In the genomic region with DNA sequence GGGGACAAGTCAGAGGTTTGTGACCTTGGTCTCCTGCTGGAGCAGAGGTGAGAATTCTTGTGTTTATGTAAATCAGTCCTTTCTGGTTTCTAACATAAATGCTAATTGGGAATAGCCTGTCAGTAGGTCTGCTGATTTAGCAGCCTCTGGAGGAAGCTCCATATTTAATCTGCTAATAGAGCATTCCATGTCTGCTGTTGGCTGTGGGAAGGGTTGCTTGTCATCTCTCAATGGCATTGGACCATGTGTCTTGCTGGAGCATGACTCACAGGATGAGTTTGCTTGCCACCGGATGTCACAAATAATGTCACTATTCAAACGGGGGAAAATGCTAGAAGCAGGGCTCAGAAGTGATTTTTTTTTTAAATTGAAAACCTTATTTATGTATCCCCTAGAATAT, we compare ENCODE assay signal across 26 mouse cellular contexts.
DNase-seq lines count a peak whose midpoint lies in the region; ATAC-seq and TF ChIP-seq lines count a peak whose summit lies in the region.
"Had no signal": no experiment of that assay in that cellular context is flagged by ENCODE, and none has a peak within 500 bp of the region (broad histone marks: within the 10 kb centered on the region; RNA-seq: fewer than 3 reads in every experiment).

No protein-coding gene starts in this region.

- H3K4me2 ChIP-seq in midbrain, postnatal 0 days (ENCODE audit: low read depth, low read length, poor library complexity, severe bottlenecking): no peak overlapping the region
- H3K4me2 ChIP-seq in midbrain, embryonic 11.5 days: no peak overlapping the region
- H3K4me2 ChIP-seq: embryonic facial prominence, embryonic 15.5 days; forebrain, embryonic 12.5 days; heart, embryonic 15.5 days; limb, embryonic 13.5 days; liver, embryonic 11.5 days; midbrain, embryonic 13.5 days had no signal

- TF ChIP-seq POLR2A in thymus, adult 2 months (IDR thresholded peaks at IDR 0.05; ENCODE audit: control insufficient read depth, extremely low read depth, insufficient read depth, low read length, poor library complexity): no peak

- TF ChIP-seq CTCF in midbrain, postnatal 0 days (IDR thresholded peaks at IDR 0.05): no peak
- TF ChIP-seq CTCF in thymus, adult 2 months (IDR thresholded peaks at IDR 0.05; ENCODE audit: borderline replicate concordance, control insufficient read depth, extremely low read depth, insufficient read depth, low read length, poor library complexity): no peak

- peak; percentile 55 for DNase-seq in adrenal gland, adult 2 months
- DNase-seq in adrenal gland, postnatal 25 days: no peak
- peak; percentile 22 for DNase-seq in kidney, adult 9 months
- no peak for DNase-seq in kidney, adult 18-20 months
- DNase-seq in midbrain, postnatal 0 days (ENCODE audit: low spot score): peak; percentile 26
- DNase-seq in midbrain, embryonic 11.5 days (ENCODE audit: low spot score, missing footprints): no peak
- no peak for DNase-seq in lung, postnatal 14 days
- no peak for DNase-seq in thymus, adult 2 months
- DNase-seq: cerebellum, adult 2 months; cerebellum, postnatal 14 days; gastrocnemius, postnatal 25 days; heart, adult 11 months; lung, postnatal 4 days; retina, postnatal 1 day; right cerebral cortex, postnatal 14 days had no signal

- 46% methylated on average over 2 of the region's 2 CpGs for WGBS in midbrain, postnatal 0 days
- 76% methylated on average over 2 of the region's 2 CpGs for WGBS in midbrain, embryonic 11.5 days
- whole genome bisulfite sequencing in thymus, adult 2 months: 53% methylated on average over 2 of the region's 2 CpGs

- no peak overlapping the region for H3K9ac ChIP-seq in midbrain, postnatal 0 days (replicated peaks; ENCODE audit: low read length, poor library complexity, severe bottlenecking)
- no peak overlapping the region for H3K9ac ChIP-seq in midbrain, embryonic 11.5 days (ENCODE audit: low read length)
- H3K9ac ChIP-seq: embryonic facial prominence, embryonic 15.5 days; forebrain, embryonic 12.5 days; heart, embryonic 15.5 days; limb, embryonic 13.5 days; midbrain, embryonic 13.5 days had no signal

- no peaks in the 10 kb centered on the region for H3K4me1 ChIP-seq in midbrain, postnatal 0 days (ENCODE audit: insufficient read depth, low read length)
- H3K4me1 ChIP-seq in midbrain, embryonic 11.5 days (ENCODE audit: control insufficient read depth, insufficient read depth, low read length): no peaks in the 10 kb centered on the region
- no peaks in the 10 kb centered on the region for H3K4me1 ChIP-seq in thymus, adult 2 months (replicated peaks; ENCODE audit: control insufficient read depth, insufficient read depth, low read length)
- H3K4me1 ChIP-seq: embryonic facial prominence, embryonic 15.5 days; forebrain, embryonic 12.5 days; heart, embryonic 10.5 days; heart, embryonic 15.5 days had no signal

- ATAC-seq in midbrain, postnatal 0 days (ENCODE audit: low FRiP score): no peak
- ATAC-seq in midbrain, embryonic 11.5 days (ENCODE audit: low FRiP score): no peak
- ATAC-seq: intestine, embryonic 16.5 days; midbrain, embryonic 13.5 days had no signal

- H3K27me3 ChIP-seq in midbrain, postnatal 0 days (ENCODE audit: insufficient read depth, low read length): no peaks in the 10 kb centered on the region
- H3K27me3 ChIP-seq in midbrain, embryonic 11.5 days (ENCODE audit: control insufficient read depth, insufficient read depth, low read length): no peaks in the 10 kb centered on the region
- no peaks in the 10 kb centered on the region for H3K27me3 ChIP-seq in thymus, adult 2 months (ENCODE audit: control insufficient read depth, insufficient read depth, low read length)
- H3K27me3 ChIP-seq: embryonic facial prominence, embryonic 15.5 days; forebrain, embryonic 12.5 days; heart, embryonic 15.5 days; limb, embryonic 13.5 days; midbrain, embryonic 13.5 days had no signal

- H3K9me3 ChIP-seq in midbrain, postnatal 0 days (ENCODE audit: low read length): no peaks in the 10 kb centered on the region
- no peaks in the 10 kb centered on the region for H3K9me3 ChIP-seq in midbrain, embryonic 11.5 days (ENCODE audit: control insufficient read depth, low read length)
- H3K9me3 ChIP-seq: embryonic facial prominence, embryonic 10.5 days; embryonic facial prominence, embryonic 15.5 days; forebrain, embryonic 12.5 days; heart, embryonic 10.5 days; heart, embryonic 15.5 days; limb, embryonic 13.5 days; megakaryocyte, embryonic 14.5 days; midbrain, embryonic 13.5 days had no signal

- no peaks in the 10 kb centered on the region for H3K36me3 ChIP-seq in midbrain, postnatal 0 days (ENCODE audit: insufficient read depth, low read length)
- H3K36me3 ChIP-seq in midbrain, embryonic 11.5 days (ENCODE audit: control insufficient read depth, insufficient read depth, low read length): no peaks in the 10 kb centered on the region
- no peaks in the 10 kb centered on the region for H3K36me3 ChIP-seq in thymus, adult 2 months (ENCODE audit: control insufficient read depth, insufficient read depth, low read length)
- H3K36me3 ChIP-seq: embryonic facial prominence, embryonic 10.5 days; embryonic facial prominence, embryonic 15.5 days; forebrain, embryonic 12.5 days; heart, embryonic 10.5 days; heart, embryonic 15.5 days; limb, embryonic 13.5 days; midbrain, embryonic 13.5 days had no signal

- H3K27ac ChIP-seq in midbrain, postnatal 0 days (ENCODE audit: low read depth, low read length): no peak overlapping the region
- no peak overlapping the region for H3K27ac ChIP-seq in midbrain, embryonic 11.5 days (ENCODE audit: low read depth, low read length)
- H3K27ac ChIP-seq in thymus, adult 2 months (ENCODE audit: control insufficient read depth, insufficient read depth, low read length): no peak overlapping the region
- H3K27ac ChIP-seq: embryonic facial prominence, embryonic 10.5 days; embryonic facial prominence, embryonic 15.5 days; forebrain, embryonic 12.5 days; heart, embryonic 10.5 days; heart, embryonic 15.5 days; left cerebral cortex, adult 2 months; limb, embryonic 13.5 days; midbrain, embryonic 13.5 days had no signal

- no peak overlapping the region for H3K4me3 ChIP-seq in midbrain, postnatal 0 days (ENCODE audit: low read depth, low read length)
- H3K4me3 ChIP-seq in midbrain, embryonic 11.5 days (ENCODE audit: low read depth, low read length): no peak overlapping the region
- no peak overlapping the region for H3K4me3 ChIP-seq in thymus, adult 2 months (ENCODE audit: control insufficient read depth, insufficient read depth, low read length)
- H3K4me3 ChIP-seq: embryonic facial prominence, embryonic 10.5 days; embryonic facial prominence, embryonic 15.5 days; forebrain, embryonic 12.5 days; heart, embryonic 10.5 days; heart, embryonic 15.5 days; left cerebral cortex, adult 2 months; limb, embryonic 13.5 days; megakaryocyte, embryonic 14.5 days; midbrain, embryonic 13.5 days had no signal

Comparison
In these comparisons a context has a peak if more than half of its experiments do, and no peak if none do; other contexts are left out.
1. DNase-seq: peak in adrenal gland, adult 2 months (single experiment), kidney, adult 9 months (single experiment) and midbrain, postnatal 0 days (single experiment); none in adrenal gland, postnatal 25 days (single experiment), kidney, adult 18-20 months (single experiment), midbrain, embryonic 11.5 days (single experiment), lung, postnatal 14 days (single experiment) and thymus, adult 2 months (single experiment).